Mouse (Mus musculus): ENCODE data around the gene Vmn2r81. TPM values are rescaled to one million over a fixed set of nuclear protein-coding genes. Genes with fewer than 3 reads are reported as not detected.

The Vmn2r81 gene
- polyA plus RNA-seq, 1 experiment from 2014 or later, result not detected

Other genes with a start within 250 kb of the Vmn2r81 start
- gene Olfr1351, start 235.2 kb upstream of the Vmn2r81 start, polyA plus RNA-seq (2014; fragmentation: Nextera tagmentation; extraction: Ambion mirVana), result not detected in 2 replicates
- not detected in 2 replicates for gene Olfr57, start 219.0 kb upstream of the Vmn2r81 start, polyA plus RNA-seq (2014; fragmentation: Nextera tagmentation; extraction: Ambion mirVana)
- 18.6 and 20.7 TPM in 2 replicates for gene 2610008E11Rik, start 150.1 kb upstream of the Vmn2r81 start, polyA plus RNA-seq (2014; fragmentation: Nextera tagmentation; extraction: Ambion mirVana)
- not detected in 2 replicates for gene Vmn2r80, start 98.9 kb upstream of the Vmn2r81 start, polyA plus RNA-seq (2014; fragmentation: Nextera tagmentation; extraction: Ambion mirVana)
- gene Vmn2r82, start 108.8 kb downstream of the Vmn2r81 start, polyA plus RNA-seq (2014; fragmentation: Nextera tagmentation; extraction: Ambion mirVana), result not detected in 2 replicates
- not detected in 2 replicates for gene Vmn2r83, start 221.0 kb downstream of the Vmn2r81 start, polyA plus RNA-seq (2014; fragmentation: Nextera tagmentation; extraction: Ambion mirVana)